In genomic region chr5:125588876-125589667, GRCm38 (mm10) we compare ENCODE assay signal across 9 mouse cellular contexts. TPM values are rescaled to one million over a fixed set of nuclear protein-coding genes. Genes with fewer than 3 reads are reported as not detected.
DNase-seq lines count a peak whose midpoint lies in the region; ATAC-seq and TF ChIP-seq lines count a peak whose summit lies in the region.
"Had no signal": no experiment of that assay in that cellular context is flagged by ENCODE, and none has a peak within 500 bp of the region (broad histone marks: within the 10 kb centered on the region; RNA-seq: fewer than 3 reads in every experiment).

No protein-coding gene starts in this region.

- no peak overlapping the region for H3K27ac ChIP-seq in lung, embryonic 14.5 days (ENCODE audit: low read depth)
- H3K27ac ChIP-seq in lung, postnatal 0 days (ENCODE audit: low read length), result no peak overlapping the region
- no peak overlapping the region for H3K27ac ChIP-seq in cerebellum, adult 2 months (ENCODE audit: insufficient read depth, low read length)
- peak overlapping the region; percentile 57 for H3K27ac ChIP-seq in forebrain, postnatal 0 days (ENCODE audit: low read depth, low read length)
- H3K27ac ChIP-seq in neural tube, embryonic 14.5 days (ENCODE audit: low read depth, low read length), result peak overlapping the region; percentile 39; the same call in 1 of the 2 replicates

- TF ChIP-seq CTCF in lung, embryonic 14.5 days (IDR thresholded peaks at IDR 0.05; ENCODE audit: low read depth), result no peak
- TF ChIP-seq CTCF in lung, postnatal 0 days (IDR thresholded peaks at IDR 0.05), result no peak
- no peak for TF ChIP-seq CTCF in cerebellum, adult 2 months (IDR thresholded peaks at IDR 0.05; ENCODE audit: borderline replicate concordance, insufficient read depth, low read depth, low read length)
- TF ChIP-seq CTCF in forebrain, postnatal 0 days (IDR thresholded peaks at IDR 0.05; ENCODE audit: low read depth), result no peak

- 6% methylated on average over 18 of the region's 18 CpGs for WGBS in lung, embryonic 14.5 days
- WGBS in lung, postnatal 0 days, result 8% methylated on average over 18 of the region's 18 CpGs
- WGBS in cerebellum, adult 2 months, result 8% methylated on average over 18 of the region's 18 CpGs
- 7% methylated on average over 18 of the region's 18 CpGs for WGBS in forebrain, postnatal 0 days
- WGBS in neural tube, embryonic 14.5 days, result 4% methylated on average over 18 of the region's 18 CpGs

- H3K9me3 ChIP-seq in lung, embryonic 14.5 days (ENCODE audit: low read depth, low read length), result no peaks in the 10 kb centered on the region
- no peaks in the 10 kb centered on the region for H3K9me3 ChIP-seq in lung, postnatal 0 days (ENCODE audit: low read length)
- H3K9me3 ChIP-seq in forebrain, postnatal 0 days (ENCODE audit: low read length), result no peaks in the 10 kb centered on the region
- no peaks in the 10 kb centered on the region for H3K9me3 ChIP-seq in neural tube, embryonic 14.5 days (ENCODE audit: control insufficient read depth, low read length)

- H3K36me3 ChIP-seq in lung, embryonic 14.5 days (ENCODE audit: insufficient read depth), result no peaks in the 10 kb centered on the region
- no peaks in the 10 kb centered on the region for H3K36me3 ChIP-seq in lung, postnatal 0 days (ENCODE audit: insufficient read depth, low read length)
- H3K36me3 ChIP-seq in forebrain, postnatal 0 days (ENCODE audit: insufficient read depth), result no peaks in the 10 kb centered on the region
- no peaks in the 10 kb centered on the region for H3K36me3 ChIP-seq in neural tube, embryonic 14.5 days (ENCODE audit: control insufficient read depth, insufficient read depth, low read length)

- DNase-seq in lung, embryonic 14.5 days, result peak; percentile 20
- no peak for DNase-seq in lung, postnatal 0 days (ENCODE audit: low spot score)
- peak; percentile 30 to 59 for DNase-seq in cerebellum, adult 2 months
- DNase-seq in forebrain, postnatal 0 days, result peak; percentile 67
- DNase-seq in kidney, postnatal 10 days, result peak; percentile 37
- no peak for DNase-seq in left cerebral cortex, postnatal 36 days (ENCODE audit: low spot score in 2 of 2)
- no peak for DNase-seq in spleen, postnatal 10 days (ENCODE audit: low spot score in 2 of 2)

- H3K4me3 ChIP-seq in lung, embryonic 14.5 days (ENCODE audit: low read depth, low read length), result peak overlapping the region; percentile 10; the same call in 1 of the 2 replicates
- no peak overlapping the region for H3K4me3 ChIP-seq in lung, postnatal 0 days (ENCODE audit: low read depth, low read length)
- no peak overlapping the region for H3K4me3 ChIP-seq in cerebellum, adult 2 months (replicated peaks; ENCODE audit: insufficient read depth, low read depth, low read length)
- H3K4me3 ChIP-seq in forebrain, postnatal 0 days (ENCODE audit: low read depth, low read length), result peak overlapping the region; percentile 34
- H3K4me3 ChIP-seq in neural tube, embryonic 14.5 days (ENCODE audit: low read depth, low read length), result peak overlapping the region; percentile 26

- peak overlapping the region; percentile 54 for H3K4me2 ChIP-seq in lung, embryonic 14.5 days
- H3K4me2 ChIP-seq in lung, postnatal 0 days (replicated peaks; ENCODE audit: low read depth, low read length), result no peak overlapping the region
- H3K4me2 ChIP-seq in forebrain, postnatal 0 days (ENCODE audit: low read depth), result peak overlapping the region; percentile 53
- peak overlapping the region; percentile 47 for H3K4me2 ChIP-seq in neural tube, embryonic 14.5 days (ENCODE audit: low read depth, low read length)

- peak; percentile 63 for ATAC-seq in lung, embryonic 14.5 days (ENCODE audit: insufficient read depth)
- ATAC-seq in lung, postnatal 0 days, result no peak
- ATAC-seq in forebrain, postnatal 0 days, result peak; percentile 74
- peak; percentile 79 for ATAC-seq in neural tube, embryonic 14.5 days (ENCODE audit: low read depth)

- TF ChIP-seq EP300 in lung, postnatal 0 days (IDR thresholded peaks at IDR 0.05), result no peak

- TF ChIP-seq POLR2A in cerebellum, adult 2 months (IDR thresholded peaks at IDR 0.05; ENCODE audit: borderline replicate concordance, insufficient read depth, low read length), result no peak

- intact Hi-C loops in left cerebral cortex, postnatal 36 days (cut with DNase I), result no loop called here

- no peak overlapping the region for H3K9ac ChIP-seq in lung, embryonic 14.5 days
- H3K9ac ChIP-seq in lung, postnatal 0 days (replicated peaks; ENCODE audit: low read depth), result no peak overlapping the region
- H3K9ac ChIP-seq in forebrain, postnatal 0 days, result peak overlapping the region; percentile 45; the same call in 1 of the 2 replicates
- peak overlapping the region; percentile 1; the same call in 1 of the 2 replicates for H3K9ac ChIP-seq in neural tube, embryonic 14.5 days (replicated peaks; ENCODE audit: low read depth, low read length)

- no peaks in the 10 kb centered on the region for H3K27me3 ChIP-seq in lung, embryonic 14.5 days (ENCODE audit: insufficient read depth, low read length)
- H3K27me3 ChIP-seq in lung, postnatal 0 days (replicated peaks; ENCODE audit: insufficient read depth, low read length), result no peaks in the 10 kb centered on the region
- H3K27me3 ChIP-seq in cerebellum, adult 2 months (ENCODE audit: control insufficient read depth, insufficient read depth, low read length), result no peaks in the 10 kb centered on the region
- no peaks in the 10 kb centered on the region for H3K27me3 ChIP-seq in forebrain, postnatal 0 days (ENCODE audit: insufficient read depth, low read length)
- H3K27me3 ChIP-seq in neural tube, embryonic 14.5 days (ENCODE audit: control insufficient read depth, insufficient read depth, low read length), result no peaks in the 10 kb centered on the region

- no peaks in the 10 kb centered on the region for H3K4me1 ChIP-seq in lung, embryonic 14.5 days (ENCODE audit: insufficient read depth)
- no peaks in the 10 kb centered on the region for H3K4me1 ChIP-seq in lung, postnatal 0 days (ENCODE audit: insufficient read depth, low read depth, low read length)
- no peaks in the 10 kb centered on the region for H3K4me1 ChIP-seq in cerebellum, adult 2 months (ENCODE audit: control insufficient read depth, insufficient read depth, low read length)
- H3K4me1 ChIP-seq in forebrain, postnatal 0 days (ENCODE audit: insufficient read depth), result peaks cover 11% of the 10 kb centered on the region; the same call in 1 of the 2 replicates
- peaks cover 6% of the 10 kb centered on the region; the same call in 1 of the 2 replicates for H3K4me1 ChIP-seq in neural tube, embryonic 14.5 days (ENCODE audit: control insufficient read depth, insufficient read depth, low read length)

RNA-seq across cellular contexts. Expression of gene Tmem132b, which starts 57.5 kb away (rescaled TPM):
- not detected in 2 replicates for polyA plus RNA-seq in lung, embryonic 14.5 days (2014; fragmentation: Nextera tagmentation; extraction: Ambion mirVana)
- not detected in 2 replicates for polyA plus RNA-seq in lung, postnatal 0 days (2015; fragmentation: Nextera tagmentation; extraction: Ambion mirVana)
- 4.7 and 5.9 TPM in 2 replicates for polyA plus RNA-seq in cerebellum, adult 2 months (2012; rRNA removed)
- total RNA-seq in forebrain, postnatal 0 days (2014; rRNA removed), result 32.2 and 48.9 TPM in 2 replicates
- polyA plus RNA-seq in forebrain, postnatal 0 days (2015; fragmentation: Nextera tagmentation; extraction: Ambion mirVana), result 5.1 and 7.8 TPM in 2 replicates
- polyA plus RNA-seq in neural tube, embryonic 14.5 days (2014; fragmentation: Nextera tagmentation; extraction: Ambion mirVana), result 5.5 and 6.2 TPM in 2 replicates
- 100 to 1,000 TPM; 140 to 144 TPM for total RNA-seq in left cerebral cortex, postnatal 36 days (2021)
- total RNA-seq: common myeloid progenitor, adult 5-6 weeks had no signal

Comparison
In these comparisons a context has a peak if more than half of its experiments do, and no peak if none do; other contexts are left out.
1. DNase-seq: peak in lung, embryonic 14.5 days (single experiment), cerebellum, adult 2 months (2 of 2), forebrain, postnatal 0 days (single experiment) and kidney, postnatal 10 days (single experiment); none in lung, postnatal 0 days (single experiment), left cerebral cortex, postnatal 36 days (0 of 2) and spleen, postnatal 10 days (0 of 2).
2. H3K4me3 ChIP-seq: peak in lung, embryonic 14.5 days (single experiment), forebrain, postnatal 0 days (single experiment) and neural tube, embryonic 14.5 days (single experiment); none in lung, postnatal 0 days (single experiment) and cerebellum, adult 2 months (single experiment).
3. H3K27ac ChIP-seq: peak in forebrain, postnatal 0 days (single experiment) and neural tube, embryonic 14.5 days (single experiment); none in lung, embryonic 14.5 days (single experiment), lung, postnatal 0 days (single experiment) and cerebellum, adult 2 months (single experiment).
4. H3K9ac ChIP-seq: peak in forebrain, postnatal 0 days (single experiment) and neural tube, embryonic 14.5 days (single experiment); none in lung, embryonic 14.5 days (single experiment) and lung, postnatal 0 days (single experiment).